Mouse (Mus musculus) embryonic fibroblast, embryonic 13.5 days (primary cell): ENCODE measurements around the gene Gm49366.
"Not testable (repeated sequence)": the region's sequence is repeated elsewhere in the genome, so short reads cannot be mapped to it uniquely, and the experiment has no call there.

Experiments used
- CTCF ChIP-seq: IDR thresholded peaks from 2 replicates; pipeline ENCODE4 v1.5.1; 2011; ENCODE audit warnings: mild to moderate bottlenecking, control low read depth, low read length, moderate library complexity, borderline replicate concordance; ENCODE audit not compliant: insufficient read depth
- POLR2A ChIP-seq: IDR thresholded peaks from 2 replicates; pipeline ENCODE4 v1.6.1; 2011; ENCODE audit warnings: low read depth, mild to moderate bottlenecking, control low read depth, low read length, moderate library complexity

DNA sequence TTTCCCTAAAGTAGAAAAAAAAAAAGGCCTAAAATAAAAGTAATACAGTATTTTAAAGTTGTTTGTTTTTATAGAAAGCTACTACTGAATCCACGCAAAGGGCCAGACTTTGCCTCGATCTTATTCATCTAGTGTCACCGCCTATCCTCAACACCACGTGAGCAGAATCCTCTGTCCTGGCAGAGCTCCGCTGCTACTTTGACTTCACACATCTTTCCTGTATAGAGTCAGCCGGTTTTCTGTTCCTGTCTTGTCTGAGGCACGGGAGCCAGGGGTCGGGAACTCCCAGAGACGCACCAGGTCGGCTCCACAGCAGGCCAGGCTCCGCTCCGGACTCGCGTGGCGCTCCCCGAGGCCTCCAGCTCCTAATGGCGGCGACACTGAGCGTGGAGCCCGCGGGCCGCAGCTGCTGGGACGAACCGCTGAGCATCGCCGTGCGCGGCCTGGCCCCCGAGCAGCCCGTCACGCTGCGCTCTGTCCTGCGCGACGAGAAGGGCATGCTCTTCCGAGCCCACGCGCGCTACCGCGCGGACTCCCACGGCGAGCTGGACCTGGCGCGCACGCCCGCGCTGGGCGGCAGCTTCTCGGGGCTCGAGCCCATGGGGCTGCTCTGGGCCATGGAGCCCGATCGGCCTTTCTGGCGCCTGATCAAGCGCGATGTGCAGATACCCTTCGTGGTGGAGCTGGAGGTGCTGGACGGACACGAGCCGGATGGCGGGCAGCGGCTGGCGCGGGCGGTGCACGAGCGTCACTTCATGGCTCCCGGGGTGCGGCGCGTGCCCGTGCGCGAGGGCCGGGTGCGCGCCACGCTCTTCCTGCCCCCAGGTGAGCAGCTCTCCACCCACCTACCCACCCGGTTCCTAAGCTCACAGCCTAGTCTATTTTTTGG lies 62.1 kb downstream of the Gm49366 start, which contains the start of gene Acot6:
- TF ChIP-seq CTCF: not testable (repeated sequence)
- peak; percentile 49; the same call in 1 of the 2 replicates for TF ChIP-seq POLR2A
